8 mouse cellular contexts compared by ENCODE assay signal in genomic region chr14:101517341-101517740, GRCm38 (mm10).
DNase-seq lines count a peak whose midpoint lies in the region; ATAC-seq and TF ChIP-seq lines count a peak whose summit lies in the region.

No protein-coding gene starts in this region.

- H3K9ac ChIP-seq in hindbrain, embryonic 14.5 days, result no peak overlapping the region
- no peak overlapping the region for H3K9ac ChIP-seq in hindbrain, embryonic 12.5 days

- H3K27me3 ChIP-seq in hindbrain, embryonic 14.5 days (ENCODE audit: control insufficient read depth, insufficient read depth, low read length), result no peaks in the 10 kb centered on the region
- H3K27me3 ChIP-seq in hindbrain, embryonic 12.5 days, result no peaks in the 10 kb centered on the region

- no peak for ATAC-seq in hindbrain, embryonic 14.5 days (ENCODE audit: low FRiP score)
- no peak for ATAC-seq in hindbrain, embryonic 12.5 days (ENCODE audit: low FRiP score)

- 26% methylated on average over 5 of the region's 5 CpGs for WGBS in hindbrain, embryonic 14.5 days
- 30% methylated on average over 5 of the region's 5 CpGs for WGBS in hindbrain, embryonic 12.5 days
- WGBS in lung, adult 2 months, result 18% methylated on average over 5 of the region's 5 CpGs

- no peak for TF ChIP-seq CTCF in lung, adult 2 months (IDR thresholded peaks at IDR 0.05; ENCODE audit: insufficient read depth, low read length)

- no peak for TF ChIP-seq POLR2A in lung, adult 2 months (IDR thresholded peaks at IDR 0.05; ENCODE audit: borderline replicate concordance, extremely low read depth, low read depth, low read length)

- H3K4me1 ChIP-seq in hindbrain, embryonic 14.5 days (replicated peaks; ENCODE audit: control insufficient read depth, insufficient read depth, low read length), result no peaks in the 10 kb centered on the region
- H3K4me1 ChIP-seq in hindbrain, embryonic 12.5 days, result 0 out of 2 replicates have a peak, but pooled peaks cover 6% of the 10 kb centered on the region
- no peaks in the 10 kb centered on the region; the same call in none of the 2 replicates for H3K4me1 ChIP-seq in lung, adult 2 months (ENCODE audit: control insufficient read depth, insufficient read depth, low read length)

- H3K9me3 ChIP-seq in hindbrain, embryonic 14.5 days (ENCODE audit: control insufficient read depth, low read length), result no peaks in the 10 kb centered on the region
- H3K9me3 ChIP-seq in hindbrain, embryonic 12.5 days (replicated peaks), result no peaks in the 10 kb centered on the region

- H3K36me3 ChIP-seq in hindbrain, embryonic 14.5 days (replicated peaks; ENCODE audit: control insufficient read depth, insufficient read depth), result no peaks in the 10 kb centered on the region
- no peaks in the 10 kb centered on the region for H3K36me3 ChIP-seq in hindbrain, embryonic 12.5 days

- H3K27ac ChIP-seq in hindbrain, embryonic 14.5 days, result no peak overlapping the region
- H3K27ac ChIP-seq in hindbrain, embryonic 12.5 days, result no peak overlapping the region

- no peak overlapping the region for H3K4me3 ChIP-seq in hindbrain, embryonic 14.5 days (replicated peaks; ENCODE audit: low read length)
- H3K4me3 ChIP-seq in hindbrain, embryonic 12.5 days, result no peak overlapping the region
- H3K4me3 ChIP-seq in lung, adult 2 months (replicated peaks; ENCODE audit: extremely low read depth, low read depth, low read length), result no peak overlapping the region

- no peak overlapping the region for H3K4me2 ChIP-seq in hindbrain, embryonic 14.5 days (replicated peaks)
- no peak overlapping the region for H3K4me2 ChIP-seq in hindbrain, embryonic 12.5 days (replicated peaks)

- peak; percentile 71 for DNase-seq in hindbrain, embryonic 14.5 days (ENCODE audit: low spot score)
- peak; percentile 72 for DNase-seq in 3T3-L1 (ENCODE audit: low read depth, low spot score)
- peak; percentile 55 for DNase-seq in ES-CJ7 (ENCODE audit: low read depth, low spot score)
- DNase-seq in cerebellum, postnatal 14 days, result peak; percentile 64 to 65
- peak; percentile 25 for DNase-seq in lung, adult 2 months
- DNase-seq in urinary bladder, postnatal 10 days (ENCODE audit: low spot score), result no peak
- DNase-seq in gastrocnemius, postnatal 4 days (ENCODE audit: low spot score in 2 of 2), result no peak

Comparison
In these comparisons a context has a peak if more than half of its experiments do, and no peak if none do; other contexts are left out.
1. DNase-seq: peak in hindbrain, embryonic 14.5 days (single experiment), 3T3-L1 (single experiment), ES-CJ7 (single experiment), cerebellum, postnatal 14 days (2 of 2) and lung, adult 2 months (single experiment); none in urinary bladder, postnatal 10 days (single experiment) and gastrocnemius, postnatal 4 days (0 of 2).